Mouse (Mus musculus) stomach, embryonic 16.5 days (tissue): ENCODE results near the gene Rgs6. TPM values are rescaled to one million over a fixed set of nuclear protein-coding genes. Genes with fewer than 3 reads are reported as not detected.
A peak's percentile ranks its signal among the peaks of the same experiment; 100 is the strongest.

Source experiments
- ATAC-seq: fragments of 200-750 bp; cut with Nextera tagmentation; 2 replicates; pipeline ENCODE4 v1.8.0; 2017; ENCODE audit warnings: moderate number of reproducible peaks, moderate TSS enrichment; ENCODE audit not compliant: insufficient read depth, low FRiP score
- H3K27ac ChIP-seq: fragments of 300-500 bp; sonication (generic); 2 replicates; pipeline ENCODE4 v1.5.1; 2014; ENCODE audit warnings: low read length
- H3K27me3 ChIP-seq: fragments of 300-500 bp; sonication (generic); 2 replicates; pipeline ENCODE4 v1.6.1; 2014; ENCODE audit warnings: low read length, control low read depth, mixed read lengths; ENCODE audit not compliant: control insufficient read depth, insufficient read depth
- H3K36me3 ChIP-seq: fragments of 300-500 bp; sonication (generic); 2 replicates; pipeline ENCODE4 v1.6.1; 2014; ENCODE audit warnings: low read length; ENCODE audit not compliant: control insufficient read depth, insufficient read depth
- H3K4me1 ChIP-seq: fragments of 300-500 bp; sonication (generic); 2 replicates; pipeline ENCODE4 v1.6.1; 2014; ENCODE audit warnings: low read length, control low read depth, mixed read lengths; ENCODE audit not compliant: control insufficient read depth, insufficient read depth
- H3K4me2 ChIP-seq: fragments of 300-500 bp; sonication (generic); 2 replicates; pipeline ENCODE4 v1.6.1; 2014; ENCODE audit warnings: low read depth, low read length, mixed read lengths
- H3K4me3 ChIP-seq: fragments of 300-500 bp; sonication (generic); replicated peaks from 2 replicates; pipeline ENCODE4 v1.5.1; 2014; ENCODE audit warnings: mild to moderate bottlenecking, low read length
- H3K9ac ChIP-seq: fragments of 300-500 bp; sonication (generic); 2 replicates; pipeline ENCODE4 v1.6.1; 2014; ENCODE audit warnings: low read length
- H3K9me3 ChIP-seq: fragments of 300-500 bp; sonication (generic); replicated peaks from 2 replicates; pipeline ENCODE4 v1.6.1; 2016; ENCODE audit warnings: low read length, control low read depth; ENCODE audit not compliant: control insufficient read depth
- WGBS: fragments of 180-500 bp; shearing (Covaris S2); extraction: QIAGEN DNeasy Blood & Tissue Kit; methylation state at CpG from one replicate; pipeline ENCODE4 v1.1.7; 2014; 5-methylcytosine and 5-hydroxymethylcytosine counted together
- polyA plus RNA-seq: library from polyadenylated mRNA; unstranded; fragments of >200 nt; fragmentation: Nextera tagmentation; extraction: Ambion mirVana; gene quantifications from 2 replicates; pipeline ENCODE4 v1.2.1, GENCODE M21; 2015

The Rgs6 gene
- polyA plus RNA-seq, 1 experiment from 2014 or later = 1.5 TPM

DNA sequence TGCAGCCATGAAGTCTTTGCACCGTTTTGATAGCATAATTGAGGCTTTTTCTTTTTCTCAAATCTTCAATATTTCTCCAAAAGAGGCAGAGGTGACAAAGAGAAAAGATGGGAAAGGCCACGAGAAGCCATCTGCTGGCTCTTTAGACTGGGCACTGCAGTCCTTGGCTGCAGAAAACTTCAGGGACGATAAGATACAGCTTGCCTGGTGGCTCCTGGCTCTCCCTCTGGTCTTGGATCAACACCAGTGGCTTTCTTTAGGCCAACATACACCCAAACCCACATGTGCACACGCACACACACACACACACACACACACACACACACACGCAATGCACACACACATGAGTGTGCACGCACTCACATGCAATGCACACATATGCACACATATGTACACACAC lies 620.7 kb downstream of the Rgs6 start:
- WGBS = 66% methylated on average over 6 of the region's 6 CpGs
- Histone ChIP-seq H3K4me3 (no peak overlapping the region), H3K9me3 (no peaks in the 10 kb centered on the region), H3K4me2 (no peak overlapping the region), H3K27ac (no peak overlapping the region), H3K4me1 (peaks cover 8% of the 10 kb centered on the region), H3K9ac (no peak overlapping the region), H3K27me3 (no peaks in the 10 kb centered on the region), H3K36me3 (no peaks in the 10 kb centered on the region)
- ATAC-seq = no peak

DNA sequence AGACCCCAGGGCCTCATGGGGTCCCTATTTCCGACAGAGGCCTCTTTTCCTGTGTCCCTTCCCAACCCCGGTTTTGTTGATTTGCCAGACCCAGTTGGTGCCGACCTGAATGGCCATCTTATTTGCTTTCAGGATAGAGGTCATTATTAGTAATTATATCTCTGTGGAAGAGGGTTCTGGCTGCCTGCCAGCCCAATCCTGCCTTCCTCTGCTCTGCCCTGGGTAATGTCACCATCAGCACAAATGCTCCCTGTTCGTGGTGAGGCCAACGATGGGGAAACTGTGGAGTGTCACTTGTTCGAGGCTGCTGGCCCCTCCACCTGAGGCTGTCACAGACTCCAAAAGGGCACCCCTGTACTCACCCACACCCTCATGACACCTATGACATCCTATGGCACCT lies 621.4 kb downstream of the Rgs6 start:
- ATAC-seq = peak; percentile 51; the same call in 1 of the 2 replicates
- H3K36me3 ChIP-seq = no peaks in the 10 kb centered on the region
- H3K4me1 ChIP-seq = peaks cover 8% of the 10 kb centered on the region
- no peaks in the 10 kb centered on the region for H3K27me3 ChIP-seq
- no peak overlapping the region for H3K4me3 ChIP-seq
- no peak overlapping the region for H3K9ac ChIP-seq
- H3K4me2 ChIP-seq = no peak overlapping the region
- 27% methylated on average over 6 of the region's 6 CpGs for WGBS
- H3K9me3 ChIP-seq = no peaks in the 10 kb centered on the region
- no peak overlapping the region for H3K27ac ChIP-seq

DNA sequence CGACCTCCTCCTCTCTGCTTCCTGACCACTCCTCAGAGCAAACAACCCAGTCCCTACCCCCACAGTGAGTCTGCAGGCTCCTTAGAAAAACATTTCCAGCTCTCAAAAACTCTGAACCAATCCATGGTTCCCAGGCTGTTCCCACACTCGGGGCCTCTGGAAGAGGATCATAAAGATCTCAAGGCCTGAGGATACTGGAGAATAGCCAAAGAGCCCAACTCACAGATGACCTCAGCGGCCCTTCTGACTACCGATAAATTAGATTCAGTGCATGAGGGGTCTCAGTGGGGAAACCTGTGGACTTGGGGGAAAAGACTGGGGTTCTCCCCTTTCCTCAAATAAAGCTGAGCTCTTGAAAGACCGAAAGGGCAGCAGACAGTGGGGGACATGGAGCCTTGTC lies 622.2 kb downstream of the Rgs6 start:
- Histone ChIP-seq H3K4me2 (no peak overlapping the region), H3K9ac (no peak overlapping the region), H3K27me3 (no peaks in the 10 kb centered on the region), H3K9me3 (no peaks in the 10 kb centered on the region), H3K27ac (no peak overlapping the region), H3K4me1 (peaks cover 8% of the 10 kb centered on the region), H3K4me3 (no peak overlapping the region), H3K36me3 (no peaks in the 10 kb centered on the region)
- 61% methylated on average over 5 of the region's 5 CpGs for WGBS
- ATAC-seq = no peak

DNA sequence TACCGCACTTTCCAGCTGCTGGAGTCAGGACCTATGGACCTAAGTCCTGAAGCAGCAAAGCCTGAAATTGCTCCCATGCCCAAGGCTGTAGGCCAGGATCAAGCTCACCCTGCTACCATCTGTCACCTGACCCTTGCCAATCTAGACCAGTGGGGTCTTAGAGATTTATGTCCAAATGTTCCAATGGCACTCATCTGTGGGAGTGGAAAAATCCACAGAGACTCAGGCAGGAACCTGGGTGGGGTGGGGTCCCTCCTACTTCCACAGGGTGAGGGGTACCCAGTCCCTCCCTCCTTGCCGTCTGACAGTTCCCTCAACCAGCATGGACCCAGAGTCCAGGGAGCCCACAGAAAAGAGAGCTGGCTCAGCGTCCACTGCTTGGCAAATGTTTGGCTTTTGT lies 622.6 kb downstream of the Rgs6 start:
- H3K4me3 ChIP-seq = no peak overlapping the region
- WGBS = 76% methylated on average over 3 of the region's 3 CpGs

DNA sequence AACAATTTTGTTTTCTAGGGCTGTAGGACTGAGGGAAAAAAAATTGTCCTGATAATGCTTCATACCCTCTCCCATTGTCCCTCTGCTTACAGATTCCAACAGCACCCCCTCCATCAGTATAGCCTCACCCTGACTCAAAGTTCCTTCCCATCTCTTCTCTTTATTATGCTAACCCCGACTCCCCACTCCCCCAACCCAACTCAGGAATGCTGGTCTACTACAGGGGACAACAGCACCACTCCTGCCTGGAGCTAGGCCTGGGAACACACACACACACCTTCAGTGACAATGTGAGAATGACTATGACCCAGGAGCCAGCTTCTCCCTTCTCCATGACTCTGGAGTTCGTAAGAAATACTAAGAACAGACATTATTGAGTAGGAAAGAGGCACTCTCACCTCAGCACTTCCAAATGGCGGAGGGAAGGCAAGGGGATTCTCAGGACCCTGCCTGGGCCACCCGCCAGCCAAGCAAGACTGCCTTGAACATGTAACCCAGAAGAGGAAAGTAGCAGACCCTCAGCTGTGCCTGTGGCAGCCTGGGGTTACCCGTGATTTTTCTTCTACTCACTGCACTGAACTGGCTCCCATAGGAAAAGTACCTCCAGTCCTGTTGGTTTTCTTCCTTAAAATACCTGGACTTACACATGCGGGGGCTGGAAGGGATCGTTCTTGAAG lies 623.2 kb downstream of the Rgs6 start:
- WGBS = 71% methylated on average over 7 of the region's 7 CpGs
- H3K9me3 ChIP-seq = no peaks in the 10 kb centered on the region
- no peaks in the 10 kb centered on the region for H3K27me3 ChIP-seq
- H3K9ac ChIP-seq = no peak overlapping the region
- H3K36me3 ChIP-seq = no peaks in the 10 kb centered on the region
- no peak overlapping the region for H3K27ac ChIP-seq
- H3K4me1 ChIP-seq = peaks cover 8% of the 10 kb centered on the region
- no peak overlapping the region for H3K4me3 ChIP-seq
- ATAC-seq = no peak
- no peak overlapping the region for H3K4me2 ChIP-seq

More for the DNA sequence above, 622.6 kb downstream of the Rgs6 start:
- Histone ChIP-seq H3K27ac (no peak overlapping the region), H3K27me3 (no peaks in the 10 kb centered on the region), H3K4me1 (peaks cover 8% of the 10 kb centered on the region), H3K9me3 (no peaks in the 10 kb centered on the region), H3K9ac (no peak overlapping the region), H3K4me2 (no peak overlapping the region), H3K36me3 (no peaks in the 10 kb centered on the region)
- ATAC-seq = no peak
